Mouse (Mus musculus) heart, embryonic 11.5 days (tissue): ENCODE results near the gene Gm11939. TPM values are rescaled to one million over a fixed set of nuclear protein-coding genes. Genes with fewer than 3 reads are reported as not detected.

Experiments used
- ATAC-seq: fragments of 200-750 bp; cut with Nextera tagmentation; replicated peaks from 2 replicates; pipeline ENCODE4 v1.8.0; 2017; ENCODE audit warnings: moderate library complexity; ENCODE audit not compliant: insufficient number of reproducible peaks, low FRiP score, low TSS enrichment
- H3K27ac ChIP-seq: fragments of 300-500 bp; sonication (generic); 2 replicates; pipeline ENCODE4 v1.5.1; 2014; ENCODE audit warnings: mild to moderate bottlenecking, low read depth, low read length
- H3K27me3 ChIP-seq: fragments of 300-500 bp; sonication (generic); 2 replicates; pipeline ENCODE4 v1.6.1; 2014; ENCODE audit warnings: mild to moderate bottlenecking, low read length, mixed read lengths; ENCODE audit not compliant: control insufficient read depth, insufficient read depth
- H3K36me3 ChIP-seq: fragments of 300-500 bp; sonication (generic); 2 replicates; pipeline ENCODE4 v1.6.1; 2014; ENCODE audit warnings: mild to moderate bottlenecking, low read length, moderate library complexity, mixed read lengths; ENCODE audit not compliant: control insufficient read depth, insufficient read depth
- H3K4me1 ChIP-seq: fragments of 300-500 bp; sonication (generic); 2 replicates; pipeline ENCODE4 v1.6.1; 2014; ENCODE audit warnings: low read length; ENCODE audit not compliant: control insufficient read depth, insufficient read depth
- H3K4me2 ChIP-seq: fragments of 300-500 bp; sonication (generic); 2 replicates; pipeline ENCODE4 v1.6.1; 2014; ENCODE audit warnings: mild to moderate bottlenecking, moderate library complexity
- H3K4me3 ChIP-seq: fragments of 300-500 bp; sonication (generic); 2 replicates; pipeline ENCODE4 v1.5.1; 2014; ENCODE audit warnings: low read depth, low read length
- H3K9ac ChIP-seq: fragments of 300-500 bp; sonication (generic); 2 replicates; pipeline ENCODE4 v1.6.1; 2014; ENCODE audit warnings: mild to moderate bottlenecking, low read depth, low read length, moderate library complexity
- H3K9me3 ChIP-seq: fragments of 300-500 bp; sonication (generic); replicated peaks from 2 replicates; pipeline ENCODE4 v1.6.1; 2016; ENCODE audit warnings: low read length; ENCODE audit not compliant: control insufficient read depth
- WGBS: fragments of 180-500 bp; shearing (Covaris S2); extraction: QIAGEN DNeasy Blood & Tissue Kit; methylation state at CpG from one replicate; pipeline ENCODE4 v1.1.7; 2014; ENCODE audit not compliant: insufficient replicate concordance; 5-methylcytosine and 5-hydroxymethylcytosine counted together
- polyA plus RNA-seq: library from polyadenylated mRNA; unstranded; fragments of >200 nt; fragmentation: Nextera tagmentation; extraction: Ambion mirVana; gene quantifications from 2 replicates; pipeline ENCODE4 v1.2.1, GENCODE M21; 2014

Gm11939 gene
- polyA plus RNA-seq, 1 experiment from 2014 or later: not detected

- ATAC-seq: no peak
- H3K4me1 ChIP-seq: no peaks in the 10 kb centered on the region
- H3K4me3 ChIP-seq: no peak overlapping the region
- H3K27me3 ChIP-seq: no peaks in the 10 kb centered on the region
- H3K27ac ChIP-seq: no peak overlapping the region
- H3K9me3 ChIP-seq: no peaks in the 10 kb centered on the region
- WGBS: 1% methylated on average over 7 of the region's 7 CpGs
- H3K36me3 ChIP-seq: no peaks in the 10 kb centered on the region
- no peak overlapping the region for H3K9ac ChIP-seq
- H3K4me2 ChIP-seq: peak overlapping the region; percentile 52
Measured at GRCm38 (mm10) chr11:99574106-99574505, 14.8 kb upstream of the Gm11939 start.

- Histone ChIP-seq H3K4me1 (no peaks in the 10 kb centered on the region), H3K9me3 (no peaks in the 10 kb centered on the region), H3K4me2 (no peak overlapping the region), H3K9ac (no peak overlapping the region), H3K4me3 (no peak overlapping the region), H3K27me3 (no peaks in the 10 kb centered on the region), H3K27ac (no peak overlapping the region), H3K36me3 (no peaks in the 10 kb centered on the region)
- no peak for ATAC-seq
- 66% methylated on average over 4 of the region's 4 CpGs for WGBS
Measured at GRCm38 (mm10) chr11:99573164-99573563, 13.9 kb upstream of the Gm11939 start.

DNA sequence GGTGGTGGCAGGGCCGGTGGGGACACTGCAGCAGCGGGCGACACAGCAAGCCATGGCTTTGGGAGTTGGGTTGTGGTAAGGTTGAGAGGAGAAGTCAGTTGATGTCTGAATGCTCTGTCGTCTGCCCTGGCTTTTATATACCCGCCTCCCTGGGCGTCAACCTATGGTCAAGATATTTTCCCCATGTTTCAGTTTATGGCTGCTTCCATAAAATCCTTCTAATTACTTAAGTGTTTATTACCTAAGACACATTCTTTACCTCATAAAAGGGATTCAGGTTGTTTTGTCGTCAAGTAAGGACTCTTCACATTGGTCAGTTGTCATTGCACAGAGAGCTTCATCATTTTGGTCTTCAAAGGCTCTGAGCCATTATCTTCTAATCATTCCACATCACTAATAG, 7.3 kb upstream of the Gm11939 start, which contains the start of gene Krtap3-1:
Krtap3-1 (minus strand) TSS at position 101 of the 400 bp plus-strand sequence.
- no peaks in the 10 kb centered on the region for H3K9me3 ChIP-seq
- WGBS: 77% methylated on average over 7 of the region's 7 CpGs
- no peak for ATAC-seq
- no peak within 1 kb of the TSS for H3K4me3 ChIP-seq
- H3K27ac ChIP-seq: no peak within 1 kb of the TSS
- H3K9ac ChIP-seq: no peak within 1 kb of the TSS
- no peaks in the 10 kb centered on the region for H3K4me1 ChIP-seq
- H3K27me3 ChIP-seq: no peaks in the 10 kb centered on the region
- H3K4me2 ChIP-seq: no peak within 1 kb of the TSS
- no peaks in the 10 kb centered on the region for H3K36me3 ChIP-seq

- no peak for ATAC-seq
- H3K9ac ChIP-seq: no peak overlapping the region
- H3K9me3 ChIP-seq: no peaks in the 10 kb centered on the region
- H3K4me2 ChIP-seq: no peak overlapping the region
- H3K36me3 ChIP-seq: no peaks in the 10 kb centered on the region
- H3K27me3 ChIP-seq: no peaks in the 10 kb centered on the region
- H3K4me1 ChIP-seq: no peaks in the 10 kb centered on the region
- WGBS: 79% methylated on average over 6 of the region's 6 CpGs
- no peak overlapping the region for H3K27ac ChIP-seq
- no peak overlapping the region for H3K4me3 ChIP-seq
Measured at GRCm38 (mm10) chr11:99562580-99562979, 3.3 kb upstream of the Gm11939 start.

DNA sequence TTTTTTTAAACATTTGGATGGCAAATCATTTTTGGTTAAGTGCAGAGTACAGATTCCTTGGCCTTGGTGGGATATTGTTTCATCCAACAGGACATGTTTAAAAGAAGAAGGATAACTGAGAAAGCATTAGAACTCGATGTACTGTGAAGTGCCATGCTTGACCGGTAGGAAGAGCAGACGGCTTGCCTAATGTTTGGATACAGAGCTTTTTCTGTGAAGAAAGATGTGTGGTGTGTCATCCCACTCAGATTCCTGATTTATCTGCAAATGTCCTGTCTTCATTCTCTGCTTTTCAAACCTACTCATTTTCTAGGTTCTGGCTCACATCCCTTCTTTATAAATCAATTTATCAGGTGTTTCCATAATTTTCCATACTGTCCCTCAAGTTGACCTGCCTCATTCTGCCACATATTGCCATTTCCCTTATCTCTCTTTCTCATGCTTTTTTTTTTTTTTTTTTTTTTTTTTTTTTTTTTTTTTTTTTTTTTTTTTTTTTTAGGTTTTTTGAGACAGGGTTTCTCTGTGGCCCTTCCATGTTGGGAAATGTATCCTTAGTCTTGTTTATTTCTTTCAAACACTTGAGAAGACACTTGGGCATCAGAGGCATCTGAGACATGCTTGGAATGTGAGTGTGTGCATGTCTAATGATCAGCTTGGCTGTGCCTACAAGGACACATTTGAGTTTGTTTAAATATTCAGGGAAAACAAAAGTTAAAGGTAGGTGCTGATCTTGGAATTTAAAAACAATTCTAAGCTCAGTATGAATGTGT, 1.1 kb downstream of the Gm11939 start:
- no peaks in the 10 kb centered on the region for H3K9me3 ChIP-seq
- no peaks in the 10 kb centered on the region for H3K4me1 ChIP-seq
- 62% methylated on average over 3 of the region's 3 CpGs for WGBS
- no peak overlapping the region for H3K9ac ChIP-seq
- H3K36me3 ChIP-seq: no peaks in the 10 kb centered on the region
- no peak overlapping the region for H3K27ac ChIP-seq
- no peak for ATAC-seq
- H3K4me2 ChIP-seq: no peak overlapping the region
- H3K4me3 ChIP-seq: no peak overlapping the region
- no peaks in the 10 kb centered on the region for H3K27me3 ChIP-seq

DNA sequence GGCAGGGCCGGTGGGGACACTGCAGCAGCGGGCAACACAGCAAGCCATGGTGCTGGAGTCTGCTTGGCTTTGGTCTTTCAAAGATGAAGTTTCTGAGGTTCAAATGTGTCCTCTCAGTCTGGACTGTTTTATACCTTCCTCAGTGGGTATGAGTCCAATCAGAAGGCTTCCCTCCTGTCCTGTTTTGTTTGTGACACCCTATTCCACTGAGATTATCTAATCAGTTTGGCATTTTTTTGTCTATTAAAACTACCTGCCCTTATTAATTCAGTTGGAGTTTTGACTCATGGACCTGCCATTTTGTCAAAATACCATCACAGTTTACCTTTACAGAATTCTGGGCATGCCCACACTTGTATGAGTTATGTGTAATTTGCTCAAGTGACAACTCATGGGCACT, 2.5 kb downstream of the Gm11939 start, which contains the start of gene Krtap3-2:
Krtap3-2 (minus strand) TSS at position 101 of the 400 bp plus-strand sequence.
- ATAC-seq: no peak
- no peaks in the 10 kb centered on the region for H3K9me3 ChIP-seq
- H3K4me1 ChIP-seq: no peaks in the 10 kb centered on the region
- WGBS: 73% methylated on average over 2 of the region's 2 CpGs
- H3K4me3 ChIP-seq: no peak within 1 kb of the TSS
- no peaks in the 10 kb centered on the region for H3K36me3 ChIP-seq
- H3K27ac ChIP-seq: no peak within 1 kb of the TSS
- H3K9ac ChIP-seq: no peak within 1 kb of the TSS
- H3K27me3 ChIP-seq: no peaks in the 10 kb centered on the region
- no peak within 1 kb of the TSS for H3K4me2 ChIP-seq

GRCm38 (mm10) chr11:99556195-99556594, 3.1 kb downstream of the Gm11939 start:
- Histone ChIP-seq H3K4me1 (no peaks in the 10 kb centered on the region), H3K4me3 (no peak overlapping the region), H3K9me3 (no peaks in the 10 kb centered on the region), H3K36me3 (no peaks in the 10 kb centered on the region), H3K9ac (no peak overlapping the region), H3K27ac (no peak overlapping the region), H3K27me3 (no peaks in the 10 kb centered on the region), H3K4me2 (no peak overlapping the region)
- WGBS: 69% methylated on average over 2 of the region's 2 CpGs
- no peak for ATAC-seq

DNA sequence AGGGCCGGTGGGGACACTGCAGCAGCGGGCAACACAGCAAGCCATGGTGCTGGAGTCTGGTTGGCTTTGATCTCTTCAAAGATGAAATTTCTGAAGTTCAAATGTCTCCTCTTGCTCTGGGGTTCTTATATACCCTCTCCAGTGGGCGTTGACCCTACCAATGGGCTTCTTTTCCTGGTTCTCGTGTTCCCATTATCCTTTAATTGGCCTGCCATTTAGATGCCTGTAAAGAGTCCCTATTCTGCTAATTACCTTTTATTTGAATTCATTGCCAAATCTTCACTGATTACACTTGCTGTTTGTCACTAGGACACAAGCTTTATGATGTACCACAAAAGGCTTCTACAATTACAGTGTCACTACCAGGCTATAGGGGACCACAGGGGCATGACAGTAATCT, 8.5 kb downstream of the Gm11939 start, which contains the start of gene Krtap3-3:
Krtap3-3 (minus strand) TSS at position 101 of the 400 bp plus-strand sequence.
- H3K4me1 ChIP-seq: no peaks in the 10 kb centered on the region
- 76% methylated on average over 4 of the region's 4 CpGs for WGBS
- H3K27me3 ChIP-seq: no peaks in the 10 kb centered on the region
- no peak within 1 kb of the TSS for H3K27ac ChIP-seq
- no peaks in the 10 kb centered on the region for H3K9me3 ChIP-seq
- no peaks in the 10 kb centered on the region for H3K36me3 ChIP-seq
- H3K9ac ChIP-seq: no peak within 1 kb of the TSS
- no peak within 1 kb of the TSS for H3K4me3 ChIP-seq
- ATAC-seq: no peak
- no peak within 1 kb of the TSS for H3K4me2 ChIP-seq

DNA sequence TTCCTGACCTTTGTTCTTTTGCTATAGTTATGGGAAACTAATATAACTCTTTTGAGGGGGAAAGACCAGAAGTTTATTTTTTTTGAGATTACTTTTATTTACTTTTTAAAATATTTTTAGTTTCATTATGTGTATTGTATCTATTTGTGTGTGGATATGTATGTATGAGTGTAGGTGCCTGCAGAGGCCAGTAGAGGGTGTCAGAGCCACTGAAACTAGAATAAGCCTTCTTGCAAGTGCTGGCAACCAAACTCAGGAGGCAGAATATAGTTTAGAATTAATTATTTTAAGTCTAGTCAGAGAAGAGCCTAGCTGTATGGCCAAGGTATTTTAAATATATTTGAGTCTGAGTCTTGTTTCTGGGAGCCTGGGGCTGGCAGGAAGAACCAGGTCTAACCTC, 11.4 kb downstream of the Gm11939 start:
- no peak overlapping the region for H3K27ac ChIP-seq
- H3K9ac ChIP-seq: no peak overlapping the region
- no peak for ATAC-seq
- H3K9me3 ChIP-seq: no peaks in the 10 kb centered on the region
- H3K36me3 ChIP-seq: no peaks in the 10 kb centered on the region
- H3K4me1 ChIP-seq: no peaks in the 10 kb centered on the region
- no peak overlapping the region for H3K4me2 ChIP-seq
- no peak overlapping the region for H3K4me3 ChIP-seq
- no peaks in the 10 kb centered on the region for H3K27me3 ChIP-seq
